Mouse (Mus musculus) C2C12 (cell line): ENCODE measurements around the gene Nos1. TPM values are rescaled to one million over a fixed set of nuclear protein-coding genes. Genes with fewer than 3 reads are reported as not detected.

ENCODE experiments used
- H3K27me3 ChIP-seq: one replicate; pipeline ENCODE4 v1.6.1; 2011; ENCODE audit not compliant: control insufficient read depth, insufficient read depth, insufficient read length
- H3K36me3 ChIP-seq: one replicate; pipeline ENCODE4 v1.6.1; 2011; ENCODE audit not compliant: control insufficient read depth, insufficient read depth
- H3K4me3 ChIP-seq: one replicate; pipeline ENCODE4 v1.5.1; 2011; ENCODE audit warnings: mild to moderate bottlenecking, control low read depth; ENCODE audit not compliant: poor library complexity, insufficient read depth, severe bottlenecking
- H3K79me2 ChIP-seq: one replicate; pipeline ENCODE4 v1.6.1; 2011; ENCODE audit not compliant: control insufficient read depth, insufficient read depth
- H3K79me3 ChIP-seq: one replicate; pipeline ENCODE4 v1.6.1; 2011; ENCODE audit warnings: low read depth, control low read depth
- H3ac ChIP-seq: one replicate; pipeline ENCODE3; 2011; ENCODE audit warnings: low read depth; ENCODE audit not compliant: control insufficient read depth, insufficient read length
- CEBPB ChIP-seq: IDR thresholded peaks from one replicate; pipeline ENCODE4 v1.6.1; 2011; ENCODE audit warnings: low read depth, mild to moderate bottlenecking, control low read depth, moderate library complexity
- CTCF ChIP-seq: IDR thresholded peaks from one replicate; pipeline ENCODE4 v1.5.1; 2011; ENCODE audit not compliant: control insufficient read depth, insufficient read depth, insufficient read length
- FOSL1 ChIP-seq: IDR thresholded peaks from one replicate; pipeline ENCODE4 v1.8.0; 2011; ENCODE audit warnings: mild to moderate bottlenecking, low read length; ENCODE audit not compliant: poor library complexity, insufficient read depth, severe bottlenecking
- MAX ChIP-seq: IDR thresholded peaks from one replicate; pipeline ENCODE4 v1.6.1; 2011; ENCODE audit warnings: mild to moderate bottlenecking, control low read depth
- MYOD1 ChIP-seq: IDR thresholded peaks from one replicate; pipeline ENCODE4 v1.6.1; 2011; ENCODE audit warnings: low read depth; ENCODE audit not compliant: control insufficient read depth, insufficient read length
- MYOG ChIP-seq: IDR thresholded peaks from one replicate; pipeline ENCODE4 v1.6.1; 2011; ENCODE audit not compliant: control insufficient read depth, insufficient read length; ENCODE audit errors: extremely low read depth
- USF1 ChIP-seq: IDR thresholded peaks from one replicate; pipeline ENCODE4 v1.6.1; 2011; ENCODE audit warnings: low read depth, mild to moderate bottlenecking, control low read depth, moderate library complexity
- polyA plus RNA-seq: library from polyadenylated mRNA; unstranded; fragments of >200 nt; fragmentation: generic; extraction: Trizol; gene quantifications from one replicate; pipeline ENCODE4 v1.2.1, GENCODE M21; 2012; ENCODE audit warnings: missing spikeins

Nos1 gene
- polyA plus RNA-seq, 1 experiment: 0.19 TPM

DNA sequence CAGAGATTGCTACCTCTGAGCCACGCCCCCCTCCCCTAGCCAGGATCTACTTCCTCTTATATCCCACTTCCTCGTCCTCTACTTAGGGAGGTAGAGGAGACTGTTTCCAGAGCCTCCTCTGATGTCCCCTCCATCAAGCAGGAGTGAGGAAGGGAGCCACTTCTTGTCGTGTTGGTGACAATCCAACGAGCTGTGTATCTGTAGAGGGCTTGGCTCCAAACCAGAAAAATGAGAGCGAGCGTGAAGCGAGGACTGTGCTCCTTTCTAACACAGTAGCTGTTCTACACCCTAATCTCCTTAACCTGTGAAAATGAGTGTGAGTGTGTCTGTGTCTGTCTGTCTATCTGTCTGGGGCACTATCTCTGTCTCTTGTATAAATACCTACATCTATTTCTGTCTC is 58.7 kb downstream of the Nos1 start:
- Histone ChIP-seq H3K36me3 (no peaks in the 10 kb centered on the region), H3K4me3 (no peak overlapping the region), H3ac (no peak overlapping the region), H3K79me3 (no peaks in the 10 kb centered on the region), H3K79me2 (no peaks in the 10 kb centered on the region), H3K27me3 (peaks cover 19% of the 10 kb centered on the region)
- TF ChIP-seq CTCF (no peak), MYOD1 (no peak), MYOG (no peak), CEBPB (no peak), MAX (no peak), FOSL1 (no peak), USF1 (no peak)

DNA sequence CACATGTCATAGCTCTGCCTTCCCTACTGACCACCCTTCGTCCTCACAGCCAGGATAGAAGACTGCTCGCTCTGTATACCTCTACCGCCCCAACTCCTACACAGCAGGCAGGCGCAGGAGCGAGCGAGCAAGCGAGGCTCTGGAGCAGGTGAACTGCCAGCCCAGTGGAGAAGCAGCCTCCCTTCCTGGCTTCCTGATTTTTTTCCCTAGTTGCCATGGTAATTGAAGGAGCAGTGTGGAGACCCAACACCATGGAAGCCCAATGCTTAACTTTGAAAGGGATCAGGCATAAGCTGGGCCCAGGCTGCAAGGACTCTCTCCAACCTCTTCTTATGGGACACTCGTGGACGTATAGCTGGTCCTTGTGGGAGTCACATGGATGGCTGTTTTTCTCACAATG is 59.4 kb downstream of the Nos1 start:
- H3K36me3 ChIP-seq: no peaks in the 10 kb centered on the region
- no peaks in the 10 kb centered on the region for H3K79me2 ChIP-seq
- no peaks in the 10 kb centered on the region for H3K79me3 ChIP-seq
- H3ac ChIP-seq: no peak overlapping the region
- peaks cover 19% of the 10 kb centered on the region for H3K27me3 ChIP-seq
- no peak overlapping the region for H3K4me3 ChIP-seq
- TF ChIP-seq MAX (no peak), MYOD1 (no peak), CTCF (no peak), CEBPB (no peak)

DNA sequence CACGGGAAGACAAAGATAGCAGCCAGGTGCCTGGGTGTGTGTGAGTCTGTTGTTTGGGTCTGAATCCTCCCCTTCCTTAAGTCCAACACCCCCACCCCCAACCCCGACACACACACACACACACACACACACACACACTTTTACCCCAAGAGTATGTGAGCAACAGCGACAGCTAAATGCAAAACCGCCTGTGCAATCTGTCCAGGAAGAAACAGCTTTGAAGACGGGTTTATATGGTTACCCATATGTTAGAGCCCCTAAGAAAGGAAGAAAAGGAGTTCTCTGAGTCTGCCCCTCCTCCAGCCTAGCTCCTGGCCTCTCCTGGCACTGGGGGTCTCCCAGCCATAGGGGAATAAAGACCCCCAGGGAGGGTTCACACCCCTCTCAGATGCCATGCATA is 60.2 kb downstream of the Nos1 start:
- H3K79me3 ChIP-seq: no peaks in the 10 kb centered on the region
- no peak overlapping the region for H3K4me3 ChIP-seq
- no peaks in the 10 kb centered on the region for H3K36me3 ChIP-seq
- no peak overlapping the region for H3ac ChIP-seq
- TF ChIP-seq MYOD1: no peak
- TF ChIP-seq USF1: no peak
- no peak for TF ChIP-seq CEBPB
- no peak for TF ChIP-seq FOSL1
- TF ChIP-seq CTCF: no peak
- peaks cover 19% of the 10 kb centered on the region for H3K27me3 ChIP-seq
- H3K79me2 ChIP-seq: no peaks in the 10 kb centered on the region

DNA sequence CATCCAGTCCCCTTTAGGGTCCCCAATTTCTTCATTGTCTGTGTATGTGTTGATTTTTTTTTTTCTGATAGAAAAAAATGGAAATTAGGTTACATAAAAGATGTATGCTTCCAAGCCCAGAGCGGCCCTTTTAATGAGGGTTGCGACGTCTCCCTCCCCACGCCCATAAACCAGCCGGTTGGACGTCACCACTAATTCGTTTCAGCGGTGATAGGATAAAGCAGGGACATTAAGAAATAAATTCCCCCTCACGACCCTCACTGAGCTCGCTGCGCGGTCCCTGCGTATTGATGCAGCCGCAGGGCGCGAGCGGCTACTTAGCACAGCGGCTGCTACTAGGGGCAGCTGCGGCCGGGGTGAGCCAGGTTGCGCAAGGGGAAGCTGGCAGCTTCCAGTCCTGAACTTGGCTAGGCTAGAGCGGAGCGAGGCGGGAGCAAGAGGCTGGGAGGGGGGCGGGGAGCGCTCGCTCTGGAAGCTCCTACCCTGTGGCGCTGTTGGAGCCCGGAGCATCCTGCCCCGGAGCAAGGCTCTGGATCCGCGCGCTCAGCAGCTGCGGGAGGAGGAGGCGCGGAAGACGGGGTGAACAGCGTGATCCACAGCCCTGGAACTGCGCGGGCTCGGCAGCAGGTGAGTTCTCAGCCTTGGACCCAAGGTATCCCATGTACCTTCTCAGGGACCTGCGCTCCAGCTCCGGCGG is 61.0 kb downstream of the Nos1 start:
- H3K27me3 ChIP-seq: peaks cover 19% of the 10 kb centered on the region
- no peak overlapping the region for H3ac ChIP-seq
- H3K36me3 ChIP-seq: no peaks in the 10 kb centered on the region
- no peaks in the 10 kb centered on the region for H3K79me2 ChIP-seq
- H3K4me3 ChIP-seq: no peak overlapping the region
- no peaks in the 10 kb centered on the region for H3K79me3 ChIP-seq
- TF ChIP-seq MAX (no peak), MYOD1 (no peak), CTCF (no peak), FOSL1 (no peak), USF1 (no peak), MYOG (no peak), CEBPB (no peak)

DNA sequence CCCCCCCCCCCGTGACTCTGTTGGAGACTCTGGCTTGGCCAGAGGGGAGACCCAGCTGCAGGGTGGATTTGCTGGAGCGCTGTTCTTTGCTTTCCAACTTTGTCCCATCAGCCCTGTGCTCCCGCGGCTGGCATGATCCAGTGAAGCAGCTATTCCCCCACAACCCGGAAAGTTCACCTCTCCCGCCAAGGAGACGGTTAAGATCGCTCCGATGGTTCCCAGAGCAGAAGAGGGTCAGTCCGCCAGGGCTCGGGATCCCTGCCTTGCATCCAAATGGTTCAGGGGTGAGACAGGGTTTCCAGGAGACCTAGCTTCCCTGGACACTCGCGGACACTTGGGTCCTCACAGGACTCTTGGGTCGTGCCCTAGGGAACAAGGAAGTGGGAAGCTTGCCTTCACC is 61.9 kb downstream of the Nos1 start:
- TF ChIP-seq MYOG (no peak), FOSL1 (no peak), MYOD1 (no peak), MAX (no peak), USF1 (no peak), CEBPB (no peak), CTCF (no peak)
- Histone ChIP-seq H3K4me3 (no peak overlapping the region), H3K79me3 (no peaks in the 10 kb centered on the region), H3K27me3 (peaks cover 19% of the 10 kb centered on the region), H3K36me3 (no peaks in the 10 kb centered on the region), H3K79me2 (no peaks in the 10 kb centered on the region), H3ac (no peak overlapping the region)

DNA sequence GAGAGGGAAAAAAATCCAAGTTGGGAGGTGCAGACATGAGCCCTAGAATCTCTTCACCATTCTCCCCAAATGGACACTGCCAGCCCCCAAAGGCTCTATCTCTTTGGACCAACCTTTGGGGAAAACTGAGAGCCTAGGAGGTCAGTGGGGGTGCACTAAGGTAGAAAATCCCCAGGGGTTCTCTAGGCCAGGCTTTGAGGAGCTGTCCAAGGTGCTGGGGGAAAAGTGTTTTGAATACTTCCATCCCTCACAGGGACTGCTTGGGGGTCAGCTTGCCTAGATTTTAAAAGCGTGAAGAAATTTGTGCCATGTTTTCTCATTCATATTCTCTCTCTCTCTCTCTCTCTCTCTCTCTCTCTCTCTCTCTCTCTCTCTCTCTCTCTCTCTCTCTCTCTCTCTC is 63.8 kb downstream of the Nos1 start:
- Histone ChIP-seq H3ac (no peak overlapping the region), H3K79me3 (no peaks in the 10 kb centered on the region), H3K36me3 (no peaks in the 10 kb centered on the region), H3K79me2 (no peaks in the 10 kb centered on the region), H3K4me3 (no peak overlapping the region), H3K27me3 (peaks cover 13% of the 10 kb centered on the region)
- TF ChIP-seq USF1 (no peak), CEBPB (no peak), MYOD1 (no peak), MYOG (no peak), MAX (no peak), CTCF (no peak), FOSL1 (no peak)
